Mouse (Mus musculus): ENCODE data around the gene Efcab14. TPM values are rescaled to one million over a fixed set of nuclear protein-coding genes. Genes with fewer than 3 reads are reported as not detected.

Efcab14 gene
- polyA plus RNA-seq, 2 experiments: 6.9 to 12.0 TPM

DNA sequence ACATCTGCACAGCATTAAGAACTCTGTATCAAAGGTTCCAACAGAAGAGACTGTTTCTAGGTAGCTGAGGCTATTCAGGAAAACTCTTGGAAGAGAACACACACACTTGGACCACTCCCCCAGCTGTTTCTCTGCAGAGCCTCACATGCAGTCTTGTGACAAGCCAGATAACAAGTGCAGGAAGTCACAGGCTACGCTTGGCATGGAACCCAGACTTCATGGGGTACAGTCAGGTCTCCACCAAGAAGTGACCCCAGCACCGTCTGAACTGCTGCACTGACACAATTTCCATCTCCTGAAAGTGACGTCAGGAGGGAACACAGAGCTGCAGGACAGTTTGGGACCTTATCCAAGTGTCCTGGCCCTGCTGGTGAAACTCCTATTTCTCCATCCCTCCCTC lies 84.4 kb downstream of the Efcab14 start:
- TF ChIP-seq EP300 (IDR thresholded peaks at IDR 0.05; ENCODE audit: low read depth): no peak
- H3K4me1 ChIP-seq (replicated peaks; ENCODE audit: control insufficient read depth in 2 of 2, insufficient read depth in 2 of 2, low read length in 1 of 2): peaks cover 27 to 40% of the 10 kb centered on the region in 2 experiments
- 22% methylated on average over 3 of the region's 3 CpGs for WGBS (ENCODE audit: insufficient replicate concordance)
- no peak for ATAC-seq (ENCODE audit: insufficient read depth)
- no peaks in the 10 kb centered on the region for H3K9me3 ChIP-seq (ENCODE audit: control insufficient read depth, low read length)
- no peak for DNase-seq (ENCODE audit: low read depth in 3 of 3, low spot score in 3 of 3)
- H3K36me3 ChIP-seq (replicated peaks; ENCODE audit: control insufficient read depth, insufficient read depth, low read depth): no peaks in the 10 kb centered on the region
- no peak overlapping the region for H3K27ac ChIP-seq
- no peak overlapping the region for H3K4me3 ChIP-seq (ENCODE audit: insufficient read depth in 1 of 2, low read depth in 2 of 2, low read length in 2 of 2)
- no peaks in the 10 kb centered on the region for H3K27me3 ChIP-seq (ENCODE audit: control insufficient read depth, insufficient read depth, low read length)
- no peak overlapping the region for H3K9ac ChIP-seq (replicated peaks)
- no peak overlapping the region for H3K4me2 ChIP-seq (ENCODE audit: low read depth)

- Histone ChIP-seq H3K9me3 (ENCODE audit: control insufficient read depth, low read length) (no peaks in the 10 kb centered on the region), H3K27ac (peak overlapping the region; percentile 40), H3K27me3 (ENCODE audit: control insufficient read depth, insufficient read depth, low read length) (no peaks in the 10 kb centered on the region), H3K9ac (replicated peaks) (peak overlapping the region; percentile 32; the same call in 1 of the 2 replicates), H3K36me3 (replicated peaks; ENCODE audit: control insufficient read depth, insufficient read depth, low read depth) (no peaks in the 10 kb centered on the region), H3K4me2 (ENCODE audit: low read depth) (peak overlapping the region; percentile 38), H3K4me3 (ENCODE audit: insufficient read depth in 1 of 2, low read depth in 2 of 2, low read length in 2 of 2) (0 out of 4 replicates have a peak overlapping the region, but pooled peaks of 1 of the 2 experiments have one; percentile 3), H3K4me1 (replicated peaks; ENCODE audit: control insufficient read depth in 2 of 2, insufficient read depth in 2 of 2, low read length in 1 of 2) (peaks cover 35 to 54% of the 10 kb centered on the region in 2 experiments)
- TF ChIP-seq CTCF (IDR thresholded peaks at IDR 0.05; ENCODE audit: low read depth) (no peak), EP300 (IDR thresholded peaks at IDR 0.05; ENCODE audit: low read depth) (peak; percentile 48)
- WGBS (ENCODE audit: insufficient replicate concordance): 22% methylated on average over 2 of the region's 2 CpGs
- ATAC-seq (ENCODE audit: insufficient read depth) (peak; percentile 50), DNase-seq (ENCODE audit: low read depth in 3 of 3, low spot score in 3 of 3) (peak in 1 of 3 experiments; percentile 71)
Observed at GRCm38 (mm10) chr4:115824178-115824577, 86.6 kb downstream of the Efcab14 start.

DNA sequence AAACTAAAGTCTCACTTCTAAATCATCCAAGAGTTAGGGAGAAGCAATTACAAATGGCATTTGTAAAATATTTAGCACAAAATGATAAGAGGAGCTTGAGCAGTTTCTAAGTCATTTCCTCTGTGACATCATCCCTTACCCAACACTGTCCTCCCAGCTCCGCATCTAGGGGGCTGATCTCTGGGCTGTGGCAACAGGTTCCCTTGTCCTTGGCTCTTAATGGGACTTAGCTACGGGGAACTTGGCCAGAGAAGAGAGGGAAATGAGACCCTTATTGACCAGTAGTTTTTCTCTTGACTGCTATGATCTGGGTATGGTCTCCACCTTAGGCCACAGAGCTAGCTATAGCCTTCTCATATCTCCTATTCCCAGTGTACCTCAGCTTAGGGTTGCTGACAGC lies 87.7 kb downstream of the Efcab14 start:
- DNase-seq (ENCODE audit: low read depth in 3 of 3, low spot score in 3 of 3) (no peak), ATAC-seq (ENCODE audit: insufficient read depth) (no peak)
- Histone ChIP-seq H3K27ac (no peak overlapping the region), H3K36me3 (replicated peaks; ENCODE audit: control insufficient read depth, insufficient read depth, low read depth) (no peaks in the 10 kb centered on the region), H3K9ac (replicated peaks) (no peak overlapping the region), H3K9me3 (ENCODE audit: control insufficient read depth, low read length) (no peaks in the 10 kb centered on the region), H3K4me1 (replicated peaks; ENCODE audit: control insufficient read depth in 2 of 2, insufficient read depth in 2 of 2, low read length in 1 of 2) (peaks cover 44 to 62% of the 10 kb centered on the region in 2 experiments), H3K4me2 (ENCODE audit: low read depth) (no peak overlapping the region), H3K27me3 (ENCODE audit: control insufficient read depth, insufficient read depth, low read length) (no peaks in the 10 kb centered on the region), H3K4me3 (ENCODE audit: insufficient read depth in 1 of 2, low read depth in 2 of 2, low read length in 2 of 2) (no peak overlapping the region)
- WGBS (ENCODE audit: insufficient replicate concordance): 32% methylated on average over 2 of the region's 2 CpGs
- TF ChIP-seq EP300 (IDR thresholded peaks at IDR 0.05; ENCODE audit: low read depth) (no peak), CTCF (IDR thresholded peaks at IDR 0.05; ENCODE audit: low read depth) (no peak)

Other genes with a start within 250 kb of the Efcab14 start
- 0.04 TPM in 1 of 2 replicates, not detected in the other for gene Cyp4a14, start 241.6 kb upstream of the Efcab14 start, polyA plus RNA-seq (2012; rRNA removed)
- not detected in 2 replicates for gene Cyp4a14, start 241.6 kb upstream of the Efcab14 start, polyA plus RNA-seq (2014; fragmentation: Nextera tagmentation; extraction: Ambion mirVana)
- gene Cyp4a10, start 219.5 kb upstream of the Efcab14 start, polyA plus RNA-seq (2012; rRNA removed): 0.04 TPM in 1 of 2 replicates, not detected in the other
- not detected in 2 replicates for gene Cyp4a10, start 219.5 kb upstream of the Efcab14 start, polyA plus RNA-seq (2014; fragmentation: Nextera tagmentation; extraction: Ambion mirVana)
- 0.06 and 0.34 TPM in 2 replicates for gene Cyp4a31, start 174.1 kb upstream of the Efcab14 start, polyA plus RNA-seq (2012; rRNA removed)
- gene Cyp4a31, start 174.1 kb upstream of the Efcab14 start, polyA plus RNA-seq (2014; fragmentation: Nextera tagmentation; extraction: Ambion mirVana): 0.04 and 0.16 TPM in 2 replicates
- gene Cyp4a32, start 136.8 kb upstream of the Efcab14 start, polyA plus RNA-seq (2012; rRNA removed): not detected in 2 replicates
- gene Cyp4a32, start 136.8 kb upstream of the Efcab14 start, polyA plus RNA-seq (2014; fragmentation: Nextera tagmentation; extraction: Ambion mirVana): not detected in 2 replicates
- 1.1 TPM in 2 replicates for gene Cyp4b1, start 90.0 kb upstream of the Efcab14 start, polyA plus RNA-seq (2012; rRNA removed)
- 1.6 and 2.2 TPM in 2 replicates for gene Cyp4b1, start 90.0 kb upstream of the Efcab14 start, polyA plus RNA-seq (2014; fragmentation: Nextera tagmentation; extraction: Ambion mirVana)
- 0.07 TPM in 1 of 2 replicates, not detected in the other for gene Tex38, start 43.3 kb downstream of the Efcab14 start, polyA plus RNA-seq (2012; rRNA removed)
- gene Tex38, start 43.3 kb downstream of the Efcab14 start, polyA plus RNA-seq (2014; fragmentation: Nextera tagmentation; extraction: Ambion mirVana): not detected in 2 replicates
- gene Atpaf1, start 47.1 kb downstream of the Efcab14 start, polyA plus RNA-seq (2012; rRNA removed): 5.5 and 8.5 TPM in 2 replicates
- 15.0 and 22.0 TPM in 2 replicates for gene Atpaf1, start 47.1 kb downstream of the Efcab14 start, polyA plus RNA-seq (2014; fragmentation: Nextera tagmentation; extraction: Ambion mirVana)
- 3.6 and 5.6 TPM in 2 replicates for gene Mob3c, start 90.3 kb downstream of the Efcab14 start, polyA plus RNA-seq (2012; rRNA removed)
- gene Mob3c, start 90.3 kb downstream of the Efcab14 start, polyA plus RNA-seq (2014; fragmentation: Nextera tagmentation; extraction: Ambion mirVana): 4.2 and 5.0 TPM in 2 replicates
- 29.1 and 34.8 TPM in 2 replicates for gene Mknk1, start 101.5 kb downstream of the Efcab14 start, polyA plus RNA-seq (2012; rRNA removed)
- gene Mknk1, start 101.5 kb downstream of the Efcab14 start, polyA plus RNA-seq (2014; fragmentation: Nextera tagmentation; extraction: Ambion mirVana): 21.3 and 24.7 TPM in 2 replicates
- 0.01 TPM in 1 of 2 replicates, not detected in the other for gene Kncn, start 146.7 kb downstream of the Efcab14 start, polyA plus RNA-seq (2012; rRNA removed)
- gene Kncn, start 146.7 kb downstream of the Efcab14 start, polyA plus RNA-seq (2014; fragmentation: Nextera tagmentation; extraction: Ambion mirVana): 0.05 TPM in 1 of 2 replicates, not detected in the other
- gene 6430628N08Rik, start 152.9 kb downstream of the Efcab14 start, polyA plus RNA-seq (2012; rRNA removed): not detected in 2 replicates
- gene 6430628N08Rik, start 152.9 kb downstream of the Efcab14 start, polyA plus RNA-seq (2014; fragmentation: Nextera tagmentation; extraction: Ambion mirVana): not detected in 2 replicates
- not detected in 2 replicates for gene Dmbx1, start 202.2 kb downstream of the Efcab14 start, polyA plus RNA-seq (2012; rRNA removed)
- gene Dmbx1, start 202.2 kb downstream of the Efcab14 start, polyA plus RNA-seq (2014; fragmentation: Nextera tagmentation; extraction: Ambion mirVana): not detected in 2 replicates

Data from liver, embryonic 14.5 days (tissue).